Mouse (Mus musculus) myocyte (in vitro differentiated cells): ENCODE data around the gene Plau.

Experiments
- CEBPB ChIP-seq: IDR thresholded peaks from 2 replicates; pipeline ENCODE4 v1.6.1; 2011; ENCODE audit warnings: mild to moderate bottlenecking, moderate library complexity; ENCODE audit not compliant: poor library complexity, insufficient read depth, severe bottlenecking
- E2F4 ChIP-seq: IDR thresholded peaks from one replicate; pipeline ENCODE4 v1.6.1; 2011; ENCODE audit warnings: mild to moderate bottlenecking, control low read depth, moderate library complexity; ENCODE audit not compliant: insufficient read depth
- MAX ChIP-seq: IDR thresholded peaks from one replicate; pipeline ENCODE4 v1.6.1; 2011; ENCODE audit warnings: low read depth, mild to moderate bottlenecking, control low read depth
- MYOD1 ChIP-seq, 3 experiments: IDR thresholded peaks; one replicate each; pipeline ENCODE4 v1.6.1; 2011; ENCODE audit warnings: control low read depth in 2 of 3, low read depth in 2 of 3, mild to moderate bottlenecking in 2 of 3, moderate library complexity in 1 of 3; ENCODE audit not compliant: insufficient read length in 2 of 3, control insufficient read depth in 1 of 3
- POLR2A ChIP-seq: IDR thresholded peaks from one replicate; pipeline ENCODE4 v1.6.1; 2011; ENCODE audit warnings: low read depth, mild to moderate bottlenecking, control low read depth, moderate library complexity; ENCODE audit not compliant: insufficient read length
- POLR2AphosphoS2 ChIP-seq: IDR thresholded peaks from one replicate; pipeline ENCODE4 v1.6.1; 2011; ENCODE audit warnings: low read depth, control low read depth; ENCODE audit not compliant: insufficient read length
- SRF ChIP-seq: IDR thresholded peaks from one replicate; pipeline ENCODE4 v1.6.1; 2011; ENCODE audit warnings: low read depth; ENCODE audit not compliant: control insufficient read depth, insufficient read length
- TCF12 ChIP-seq: IDR thresholded peaks from one replicate; pipeline ENCODE4 v1.6.1; 2011; ENCODE audit warnings: mild to moderate bottlenecking, control low read depth; ENCODE audit not compliant: poor library complexity, insufficient read depth, severe bottlenecking
- TCF3 ChIP-seq: IDR thresholded peaks from one replicate; pipeline ENCODE4 v1.6.1; 2011; ENCODE audit warnings: low read depth, control low read depth; ENCODE audit not compliant: insufficient read length
- USF1 ChIP-seq: IDR thresholded peaks from one replicate; pipeline ENCODE4 v1.6.1; 2011; ENCODE audit warnings: low read depth, mild to moderate bottlenecking, control low read depth, moderate library complexity

GRCm38 (mm10) chr14:20803606-20803938, 32.9 kb upstream of the Plau start:
- TF ChIP-seq MAX (no peak), POLR2A (no peak), E2F4 (no peak), TCF12 (no peak), TCF3 (no peak), USF1 (peak; percentile 31), MYOD1 (IDR thresholded peaks at IDR 0.05; ENCODE audit: control insufficient read depth in 1 of 3, insufficient read length in 2 of 3, low read depth in 2 of 3) (no peak), POLR2AphosphoS2 (no peak), SRF (no peak), CEBPB (no peak)
